ENCODE assay signal across 9 mouse cellular contexts in genomic region chr10:42247125-42247816, GRCm38 (mm10). TPM values are rescaled to one million over a fixed set of nuclear protein-coding genes. Genes with fewer than 3 reads are reported as not detected.
DNase-seq lines count a peak whose midpoint lies in the region; ATAC-seq lines count a peak whose summit lies in the region.
"Had no signal": no experiment of that assay in that cellular context is flagged by ENCODE, and none has a peak within 500 bp of the region (broad histone marks: within the 10 kb centered on the region; RNA-seq: fewer than 3 reads in every experiment).

No protein-coding gene starts in this region.

- no peak overlapping the region for H3K4me2 ChIP-seq in forebrain, embryonic 14.5 days (ENCODE audit: low read length)
- H3K4me2 ChIP-seq in heart, embryonic 12.5 days: peak overlapping the region; percentile 44
- peak overlapping the region; percentile 72 for H3K4me2 ChIP-seq in liver, embryonic 12.5 days
- H3K4me2 ChIP-seq: forebrain, embryonic 13.5 days had no signal

- WGBS in forebrain, embryonic 10.5 days: 85% methylated on average over 11 of the region's 11 CpGs
- WGBS in forebrain, embryonic 14.5 days: 89% methylated on average over 11 of the region's 11 CpGs
- 26% methylated on average over 11 of the region's 11 CpGs for WGBS in heart, embryonic 12.5 days
- 20% methylated on average over 11 of the region's 11 CpGs for WGBS in liver, embryonic 12.5 days (ENCODE audit: insufficient replicate concordance)

- no peak for DNase-seq in forebrain, embryonic 10.5 days (ENCODE audit: extremely low spot score, low spot score)
- DNase-seq in forebrain, embryonic 14.5 days (ENCODE audit: low spot score): no peak
- peak; percentile 44 for DNase-seq in ZHBTc4 (ENCODE audit: low read depth, low spot score)
- DNase-seq in cerebellum, adult 18-20 months: no peak
- DNase-seq in embryo, embryonic 10.5 days (ENCODE audit: low spot score): no peak
- DNase-seq in ovary, postnatal 10 days (ENCODE audit: low spot score): no peak

- H3K36me3 ChIP-seq in forebrain, embryonic 10.5 days (replicated peaks): no peaks in the 10 kb centered on the region
- H3K36me3 ChIP-seq in forebrain, embryonic 14.5 days (ENCODE audit: control insufficient read depth, insufficient read depth, low read length): no peaks in the 10 kb centered on the region
- no peaks in the 10 kb centered on the region for H3K36me3 ChIP-seq in heart, embryonic 12.5 days
- peaks cover 74% of the 10 kb centered on the region for H3K36me3 ChIP-seq in liver, embryonic 12.5 days

- H3K4me3 ChIP-seq in forebrain, embryonic 10.5 days: no peak overlapping the region
- H3K4me3 ChIP-seq in forebrain, embryonic 14.5 days (ENCODE audit: low read depth, low read length): no peak overlapping the region
- no peak overlapping the region for H3K4me3 ChIP-seq in heart, embryonic 12.5 days
- peak overlapping the region; percentile 43 for H3K4me3 ChIP-seq in liver, embryonic 12.5 days
- H3K4me3 ChIP-seq: forebrain, embryonic 13.5 days had no signal

- 0 out of 2 replicates have a peak, but pooled peaks cover 2% of the 10 kb centered on the region for H3K27me3 ChIP-seq in forebrain, embryonic 10.5 days (ENCODE audit: poor library complexity, severe bottlenecking)
- no peaks in the 10 kb centered on the region for H3K27me3 ChIP-seq in forebrain, embryonic 14.5 days (replicated peaks; ENCODE audit: control insufficient read depth, insufficient read depth, low read length)
- H3K27me3 ChIP-seq in heart, embryonic 12.5 days (replicated peaks): no peaks in the 10 kb centered on the region
- H3K27me3 ChIP-seq in liver, embryonic 12.5 days (replicated peaks): no peaks in the 10 kb centered on the region
- H3K27me3 ChIP-seq: forebrain, embryonic 13.5 days had no signal

- ATAC-seq in forebrain, embryonic 14.5 days: no peak
- peak; percentile 64 for ATAC-seq in heart, embryonic 12.5 days (ENCODE audit: insufficient number of reproducible peaks, low FRiP score)
- ATAC-seq in liver, embryonic 12.5 days: peak; percentile 73
- ATAC-seq: forebrain, embryonic 13.5 days had no signal

- peak overlapping the region; percentile 58; the same call in 1 of the 2 replicates for H3K27ac ChIP-seq in forebrain, embryonic 10.5 days
- no peak overlapping the region for H3K27ac ChIP-seq in forebrain, embryonic 14.5 days (ENCODE audit: low read depth, low read length)
- peak overlapping the region; percentile 79 for H3K27ac ChIP-seq in heart, embryonic 12.5 days (ENCODE audit: poor library complexity, severe bottlenecking)
- peak overlapping the region; percentile 96 for H3K27ac ChIP-seq in liver, embryonic 12.5 days
- H3K27ac ChIP-seq: forebrain, embryonic 13.5 days had no signal

- no peaks in the 10 kb centered on the region for H3K9me3 ChIP-seq in forebrain, embryonic 10.5 days
- no peaks in the 10 kb centered on the region for H3K9me3 ChIP-seq in forebrain, embryonic 14.5 days (replicated peaks; ENCODE audit: control insufficient read depth, low read length)
- H3K9me3 ChIP-seq in heart, embryonic 12.5 days (replicated peaks): no peaks in the 10 kb centered on the region
- no peaks in the 10 kb centered on the region for H3K9me3 ChIP-seq in liver, embryonic 12.5 days (replicated peaks)
- H3K9me3 ChIP-seq: forebrain, embryonic 13.5 days had no signal

- no peak overlapping the region for H3K9ac ChIP-seq in forebrain, embryonic 14.5 days (ENCODE audit: low read length)
- peak overlapping the region; percentile 18; the same call in 1 of the 2 replicates for H3K9ac ChIP-seq in heart, embryonic 12.5 days
- H3K9ac ChIP-seq in liver, embryonic 12.5 days: peak overlapping the region; percentile 74
- H3K9ac ChIP-seq: forebrain, embryonic 13.5 days had no signal

- H3K4me1 ChIP-seq in forebrain, embryonic 10.5 days: peaks cover 32% of the 10 kb centered on the region
- no peaks in the 10 kb centered on the region; the same call in 1 of the 2 replicates for H3K4me1 ChIP-seq in forebrain, embryonic 14.5 days (ENCODE audit: control insufficient read depth, insufficient read depth, low read length)
- peaks cover 82% of the 10 kb centered on the region for H3K4me1 ChIP-seq in heart, embryonic 12.5 days (replicated peaks)
- peaks cover 100% of the 10 kb centered on the region for H3K4me1 ChIP-seq in liver, embryonic 12.5 days

RNA-seq across cellular contexts. Expression of gene Foxo3, which starts 29.3 kb away (rescaled TPM):
- polyA plus RNA-seq in forebrain, embryonic 10.5 days (2016; fragmentation: Nextera tagmentation; extraction: Ambion mirVana): 2.1 and 2.3 TPM in 2 replicates
- polyA plus RNA-seq in forebrain, embryonic 14.5 days (2014; fragmentation: Nextera tagmentation; extraction: Ambion mirVana): 5.4 and 5.6 TPM in 2 replicates
- polyA plus RNA-seq in heart, embryonic 12.5 days (2016; fragmentation: Nextera tagmentation; extraction: Ambion mirVana): 4.5 and 5.8 TPM in 2 replicates
- 16.9 and 17.9 TPM in 2 replicates for polyA plus RNA-seq in liver, embryonic 12.5 days (2016; fragmentation: Nextera tagmentation; extraction: Ambion mirVana)
